Mouse (Mus musculus) small intestine, adult 2 months (tissue): ENCODE data around the gene Lcn3.

Source experiments
- CTCF ChIP-seq: fragments of 200-500 bp; IDR thresholded peaks from 2 replicates; pipeline ENCODE4 v1.5.1; 2012; ENCODE audit warnings: low read depth, mild to moderate bottlenecking, control low read depth, inconsistent platforms, low read length, moderate library complexity, mixed read lengths; ENCODE audit not compliant: insufficient replicate concordance, insufficient read length; ENCODE audit errors: extremely low read depth
- POLR2A ChIP-seq: fragments of 200-500 bp; IDR thresholded peaks from 2 replicates; pipeline ENCODE4 v1.6.1; 2012; ENCODE audit warnings: low read depth, mild to moderate bottlenecking, control low read depth, inconsistent platforms, low read length, moderate library complexity

DNA sequence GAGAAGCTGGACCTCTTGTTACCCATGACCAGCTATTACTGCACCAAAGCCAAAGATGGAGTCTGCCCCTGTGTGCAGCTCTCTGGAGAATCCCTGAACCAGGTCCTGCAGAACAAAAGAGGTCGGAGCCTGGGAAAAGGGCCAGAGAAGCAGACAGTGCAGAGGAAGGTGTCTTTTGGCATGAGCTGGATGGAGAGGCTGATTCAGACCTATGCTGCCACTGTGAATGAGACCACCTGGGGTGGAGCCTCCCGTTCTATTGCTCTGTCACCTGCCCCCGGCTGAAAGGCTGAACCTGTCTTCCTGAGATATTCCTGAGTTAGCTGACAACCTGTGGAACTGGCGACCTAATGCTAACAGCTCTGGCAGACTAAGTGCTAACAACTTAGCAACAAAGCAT lies 15.6 kb downstream of the Lcn3 start:
- no peak for TF ChIP-seq CTCF
- TF ChIP-seq POLR2A = no peak
